Mouse (Mus musculus): Measurements from ENCODE around the gene 1700007K13Rik.

1700007K13Rik gene

DNA sequence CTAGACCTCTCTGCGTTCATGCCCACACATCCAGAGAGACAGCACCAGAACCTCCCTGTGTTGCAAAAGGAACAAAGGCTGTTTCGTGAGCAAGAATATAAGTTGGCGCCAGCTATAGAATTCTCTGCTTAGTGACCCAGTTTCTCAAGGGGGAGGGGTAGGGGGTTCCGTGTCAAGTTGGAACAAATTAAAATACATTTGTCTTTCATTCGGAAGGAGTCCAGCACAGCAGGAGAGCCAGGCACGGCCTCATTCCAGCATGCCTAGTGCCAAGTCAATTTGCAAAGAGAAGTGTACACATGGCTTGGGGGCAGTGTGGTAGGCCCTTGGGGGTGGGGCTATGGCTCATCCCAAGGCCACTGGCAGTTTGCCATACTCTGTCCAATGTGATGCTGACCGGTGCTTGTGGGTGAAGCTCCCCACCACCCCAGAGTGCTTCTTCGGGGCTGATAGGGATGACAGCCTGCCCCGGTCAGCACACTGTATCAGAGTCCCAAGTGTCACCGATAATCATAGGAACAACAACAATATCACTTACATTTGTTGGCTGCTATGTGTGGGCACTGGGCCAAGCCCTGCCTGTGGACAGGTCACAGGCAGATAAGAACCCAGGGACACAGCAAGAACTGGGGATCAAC, 50.6 kb downstream of the 1700007K13Rik start:
- in situ Hi-C loops (cut with MboI, MseI), result no loop called here

DNA sequence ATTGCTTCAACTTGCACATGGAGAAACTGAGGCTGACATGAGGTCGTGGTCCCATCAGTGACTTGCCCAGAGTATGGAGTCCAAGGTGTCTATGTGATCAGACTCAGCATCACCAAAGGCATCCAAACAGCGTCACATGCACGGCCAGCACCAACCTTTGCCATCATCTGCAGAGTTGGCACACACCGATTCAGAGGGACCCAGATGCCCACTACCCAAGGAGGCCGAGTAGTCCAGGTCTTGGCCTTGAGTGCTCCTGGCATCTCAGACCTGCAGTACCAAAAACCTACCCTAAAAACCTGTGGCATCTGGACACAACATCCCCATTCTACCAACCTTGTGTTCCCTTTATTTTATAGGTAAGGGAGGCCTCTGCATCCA, 51.4 kb downstream of the 1700007K13Rik start:
- in situ Hi-C loops (cut with MboI, MseI), result no loop called here

DNA sequence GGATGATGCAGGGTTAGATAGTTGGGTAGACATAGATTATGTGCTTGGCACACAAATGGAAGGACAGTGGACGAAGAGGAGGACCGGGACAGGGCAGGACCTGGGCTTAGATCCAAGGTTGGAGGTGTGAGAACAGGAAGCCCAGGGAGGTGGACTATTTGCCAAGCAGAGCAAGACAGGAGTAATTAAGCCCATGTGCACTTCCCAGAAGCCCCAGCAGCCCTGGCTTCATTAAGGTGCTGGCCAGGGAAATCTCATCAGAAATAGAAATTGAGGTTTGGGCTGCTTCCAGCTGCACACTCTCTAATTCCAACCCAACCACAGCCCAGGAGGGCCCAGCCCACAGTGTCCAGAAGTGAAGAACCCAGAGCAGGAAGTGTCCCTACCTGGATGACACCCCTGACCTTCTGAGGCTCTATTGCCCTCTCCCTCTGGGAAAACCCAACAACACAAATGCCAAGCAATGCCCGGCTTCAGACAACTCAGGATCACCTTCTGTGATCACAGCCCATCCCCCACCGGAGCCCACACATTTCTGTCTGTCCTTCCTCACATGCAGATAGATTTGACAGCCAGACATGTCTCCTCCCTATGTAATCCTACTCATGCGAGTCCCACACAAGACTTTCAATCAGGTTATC, 51.9 kb downstream of the 1700007K13Rik start:
- in situ Hi-C loops (cut with MboI, MseI), result no loop called here

DNA sequence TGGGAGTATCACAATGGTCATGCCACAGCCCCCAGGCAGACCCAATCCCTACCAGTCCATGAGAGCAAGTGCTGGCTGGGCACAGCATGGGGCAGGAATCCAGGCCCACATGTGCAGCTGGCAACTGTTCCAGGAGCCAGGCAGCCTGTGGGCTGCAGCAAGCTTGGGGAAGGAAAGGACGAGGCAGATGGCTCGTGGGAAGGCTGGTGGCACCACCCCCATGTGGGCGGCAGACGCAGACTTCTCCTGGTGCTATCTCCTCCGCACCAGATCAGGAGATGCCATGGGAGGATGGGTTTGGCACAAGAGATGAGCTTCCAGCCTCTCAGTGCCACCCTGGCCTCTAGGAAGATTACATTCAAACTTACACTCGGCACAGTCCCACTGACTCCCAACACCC, 53.2 kb downstream of the 1700007K13Rik start:
- in situ Hi-C loops (cut with MboI, MseI), result no loop called here

Data from regulatory T cell (primary cell).